Mouse (Mus musculus) bone marrow, adult 2 months (tissue): ENCODE measurements around the gene 1700016K19Rik.
A peak's percentile ranks its signal among the peaks of the same experiment; 100 is the strongest.

Experiments
- CTCF ChIP-seq: fragments of 200-500 bp; IDR thresholded peaks from 2 replicates; pipeline ENCODE4 v1.5.1; 2011; ENCODE audit warnings: low read length, control low read depth; ENCODE audit not compliant: control insufficient read depth, insufficient read depth
- POLR2A ChIP-seq: fragments of 200-500 bp; IDR thresholded peaks from 2 replicates; pipeline ENCODE4 v1.6.1; 2011; ENCODE audit warnings: low read depth, mild to moderate bottlenecking, control low read depth, low read length, borderline replicate concordance; ENCODE audit not compliant: control insufficient read depth

GRCm38 (mm10) chr11:75966401-75967372 lies 33.0 kb upstream of the 1700016K19Rik start:
- peak; percentile 67 for TF ChIP-seq CTCF
- TF ChIP-seq POLR2A, result peak; percentile 14; the same call in 1 of the 2 replicates
